Mouse (Mus musculus) embryonic facial prominence, embryonic 15.5 days (tissue): Measurements from ENCODE around the gene Rbpjl. TPM values are rescaled to one million over a fixed set of nuclear protein-coding genes. Genes with fewer than 3 reads are reported as not detected.
A peak's percentile ranks its signal among the peaks of the same experiment; 100 is the strongest.

ENCODE experiments used
- ATAC-seq: fragments of 200-750 bp; cut with Nextera tagmentation; 2 replicates; pipeline ENCODE4 v1.8.0; 2017; ENCODE audit warnings: low read depth, moderate TSS enrichment; ENCODE audit not compliant: insufficient number of reproducible peaks, low FRiP score, low TSS enrichment
- H3K27ac ChIP-seq: fragments of 300-500 bp; sonication (generic); replicated peaks from 2 replicates; pipeline ENCODE4 v1.5.1; 2015; ENCODE audit warnings: mild to moderate bottlenecking, inconsistent platforms
- H3K27me3 ChIP-seq: fragments of 300-500 bp; sonication (generic); 2 replicates; pipeline ENCODE4 v1.6.1; 2015; ENCODE audit warnings: inconsistent platforms
- H3K36me3 ChIP-seq: fragments of 300-500 bp; sonication (generic); 2 replicates; pipeline ENCODE4 v1.6.1; 2015; ENCODE audit warnings: mild to moderate bottlenecking, inconsistent platforms
- H3K4me1 ChIP-seq: fragments of 300-500 bp; sonication (generic); 2 replicates; pipeline ENCODE4 v1.6.1; 2015; ENCODE audit warnings: inconsistent platforms
- H3K4me2 ChIP-seq: fragments of 300-500 bp; sonication (generic); replicated peaks from 2 replicates; pipeline ENCODE4 v1.6.1; 2015; ENCODE audit warnings: mild to moderate bottlenecking, inconsistent platforms
- H3K4me3 ChIP-seq: fragments of 300-500 bp; sonication (generic); replicated peaks from 2 replicates; pipeline ENCODE4 v1.5.1; 2015; ENCODE audit warnings: mild to moderate bottlenecking, inconsistent platforms
- H3K9ac ChIP-seq: fragments of 300-500 bp; sonication (generic); 2 replicates; pipeline ENCODE4 v1.6.1; 2015; ENCODE audit warnings: inconsistent platforms
- H3K9me3 ChIP-seq: fragments of 300-500 bp; sonication (generic); replicated peaks from 2 replicates; pipeline ENCODE4 v1.6.1; 2016; ENCODE audit warnings: inconsistent platforms
- WGBS: fragments of 180-500 bp; shearing (Covaris S2); methylation state at CpG from one replicate; pipeline ENCODE4 v1.1.7; 2015; 5-methylcytosine and 5-hydroxymethylcytosine counted together
- microRNA-seq: library from miRNA; unstranded; fragments of <30 nt; microRNA quantifications from one replicate; pipeline ENCODE4, GENCODE M21; 2016; ENCODE audit warnings: borderline number of aligned reads
- polyA plus RNA-seq: library from polyadenylated mRNA; unstranded; fragments of >200 nt; fragmentation: Nextera tagmentation; extraction: Ambion mirVana; gene quantifications from 2 replicates; pipeline ENCODE4 v1.2.1, GENCODE M21; 2015

The Rbpjl gene
- polyA plus RNA-seq, 1 experiment from 2014 or later, result 0.98 TPM

GRCm38 (mm10) chr2:164456864-164457300 lies 53.9 kb downstream of the Rbpjl start, which contains the start of gene Sys1:
Gene Sys1 (plus strand): TSS chr2:164456964.
- Histone ChIP-seq H3K9ac (peak within 1 kb of the TSS; percentile 21; the same call in 1 of the 2 replicates), H3K27ac (no peak within 1 kb of the TSS), H3K36me3 (no peaks in the 10 kb centered on the region), H3K4me1 (peaks cover 48% of the 10 kb centered on the region), H3K9me3 (no peaks in the 10 kb centered on the region), H3K4me3 (peak within 1 kb of the TSS; percentile 26), H3K27me3 (no peaks in the 10 kb centered on the region), H3K4me2 (peak within 1 kb of the TSS; percentile 38)
- ATAC-seq, result no peak
- WGBS, result 7% methylated on average over 7 of the region's 7 CpGs

DNA sequence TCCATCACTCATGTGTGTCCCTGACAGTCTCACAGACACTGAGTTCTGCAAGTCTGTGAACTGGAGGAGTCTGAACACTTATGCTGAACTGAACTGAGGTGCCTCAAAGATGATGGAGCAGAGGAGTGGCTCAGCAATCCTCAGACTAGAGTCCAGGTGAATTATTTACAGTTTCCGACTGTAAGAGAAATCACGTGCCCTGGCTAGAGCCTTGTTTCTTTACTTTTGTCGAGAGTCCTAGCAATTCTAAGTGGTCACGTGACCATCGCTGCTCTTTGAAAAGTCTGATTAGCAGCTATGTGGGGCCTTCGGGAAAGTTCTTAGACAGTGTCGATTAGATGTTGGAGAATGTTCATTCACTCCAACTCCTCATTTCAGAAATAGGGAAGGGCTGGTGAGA lies 55.0 kb downstream of the Rbpjl start:
- peaks cover 49% of the 10 kb centered on the region for H3K4me1 ChIP-seq
- ATAC-seq, result no peak
- WGBS, result 63% methylated on average over 7 of the region's 7 CpGs
- H3K4me2 ChIP-seq, result no peak overlapping the region
- H3K27me3 ChIP-seq, result no peaks in the 10 kb centered on the region
- peaks cover under 1% of the 10 kb centered on the region; the same call in 1 of the 2 replicates for H3K36me3 ChIP-seq
- H3K9ac ChIP-seq, result no peak overlapping the region
- no peak overlapping the region for H3K27ac ChIP-seq
- H3K9me3 ChIP-seq, result no peaks in the 10 kb centered on the region
- H3K4me3 ChIP-seq, result no peak overlapping the region

GRCm38 (mm10) chr2:164458535-164458934 lies 55.6 kb downstream of the Rbpjl start:
- Histone ChIP-seq H3K36me3 (peaks cover 7% of the 10 kb centered on the region; the same call in 1 of the 2 replicates), H3K27ac (no peak overlapping the region), H3K4me2 (no peak overlapping the region), H3K9ac (no peak overlapping the region), H3K4me3 (no peak overlapping the region), H3K27me3 (no peaks in the 10 kb centered on the region), H3K4me1 (peaks cover 46% of the 10 kb centered on the region), H3K9me3 (no peaks in the 10 kb centered on the region)
- ATAC-seq, result no peak
- 84% methylated on average over 8 of the region's 8 CpGs for WGBS

DNA sequence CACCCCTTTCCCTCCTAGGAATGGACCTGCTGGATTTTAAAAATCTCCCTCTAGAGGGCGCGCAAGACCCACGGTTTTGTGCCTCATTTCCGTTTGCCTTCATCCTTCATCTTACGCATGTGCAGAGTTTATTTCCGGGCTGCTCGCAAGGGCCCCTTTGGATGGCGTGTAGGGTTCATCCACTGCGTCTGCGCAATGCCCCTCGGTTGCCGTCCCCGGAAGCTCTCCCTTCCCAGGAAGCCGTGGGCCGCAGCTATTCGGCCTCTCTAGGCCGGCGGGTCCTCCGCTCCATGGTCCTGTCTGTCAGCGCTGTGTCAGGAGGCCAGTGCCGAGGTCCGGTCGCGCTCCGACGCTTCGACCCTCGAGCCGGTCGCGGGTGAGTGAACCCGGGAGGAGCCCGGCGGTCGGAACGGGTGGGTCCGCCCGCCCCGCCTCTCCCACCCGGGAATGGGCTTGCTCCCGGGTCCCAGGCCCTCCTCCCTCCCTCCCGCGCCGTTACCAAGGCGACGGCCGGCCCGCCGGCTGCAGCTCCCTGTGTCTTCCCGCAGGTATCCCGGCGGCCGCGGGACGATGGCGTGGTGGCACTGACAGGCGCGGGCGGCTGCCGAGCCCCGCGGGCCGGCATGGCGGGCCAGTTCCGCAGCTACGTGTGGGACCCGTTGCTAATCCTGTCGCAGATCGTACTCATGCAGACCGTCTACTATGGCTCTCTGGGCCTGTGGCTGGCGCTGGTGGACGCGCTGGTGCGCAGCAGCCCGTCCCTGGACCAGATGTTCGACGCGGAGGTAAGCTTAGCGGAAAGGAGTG lies 58.0 kb downstream of the Rbpjl start, which contains the start of gene Gm20458:
Gene Gm20458 (plus strand): TSS at position 223 of the 807 bp plus-strand sequence.
- under 1% methylated on average over 76 of the region's 79 CpGs for WGBS
- Histone ChIP-seq H3K4me3 (peak within 1 kb of the TSS; percentile 58), H3K9ac (peak within 1 kb of the TSS; percentile 66), H3K9me3 (no peaks in the 10 kb centered on the region), H3K4me1 (peaks cover 33% of the 10 kb centered on the region), H3K4me2 (peak within 1 kb of the TSS; percentile 68), H3K36me3 (peaks cover 28% of the 10 kb centered on the region), H3K27ac (peak within 1 kb of the TSS; percentile 77), H3K27me3 (no peaks in the 10 kb centered on the region)
- peak; percentile 98 for ATAC-seq

Small RNA genes within 50 kb of the gene (microRNA-seq; reads per million reads assigned to microRNA genes)
- not detected for gene Mir7678

Other genes starting within 250 kb of the Rbpjl start
- gene Kcns1, start 232.0 kb upstream of the Rbpjl start, polyA plus RNA-seq, result 0.49 and 0.96 TPM in 2 replicates
- 6.1 and 6.6 TPM in 2 replicates for gene Wfdc5, start 220.4 kb upstream of the Rbpjl start, polyA plus RNA-seq
- gene Wfdc12, start 212.5 kb upstream of the Rbpjl start, polyA plus RNA-seq, result 0.22 TPM in 1 of 2 replicates, not detected in the other
- gene Wfdc15a, start 203.0 kb upstream of the Rbpjl start, polyA plus RNA-seq, result not detected in 2 replicates
- not detected in 2 replicates for gene Wfdc15b, start 181.5 kb upstream of the Rbpjl start, polyA plus RNA-seq
- not detected in 2 replicates for gene Svs2, start 164.7 kb upstream of the Rbpjl start, polyA plus RNA-seq
- not detected in 2 replicates for gene Svs3b, start 146.5 kb upstream of the Rbpjl start, polyA plus RNA-seq
- not detected in 2 replicates for gene Svs4, start 124.7 kb upstream of the Rbpjl start, polyA plus RNA-seq
- gene Svs3a, start 113.9 kb upstream of the Rbpjl start, polyA plus RNA-seq, result not detected in 2 replicates
- gene Svs6, start 86.4 kb upstream of the Rbpjl start, polyA plus RNA-seq, result not detected in 2 replicates
- not detected in 2 replicates for gene Svs5, start 70.4 kb upstream of the Rbpjl start, polyA plus RNA-seq
- 9.9 and 14.5 TPM in 2 replicates for gene Slpi, start 14.0 kb upstream of the Rbpjl start, polyA plus RNA-seq
- gene Matn4, start 2.0 kb downstream of the Rbpjl start, polyA plus RNA-seq, result 33.4 and 58.2 TPM in 2 replicates
- gene Sdc4, start 40.7 kb downstream of the Rbpjl start, polyA plus RNA-seq, result 113 and 114 TPM in 2 replicates
- gene Sys1, start 53.8 kb downstream of the Rbpjl start, polyA plus RNA-seq, result 66.3 and 67.8 TPM in 2 replicates
- 12.2 and 12.5 TPM in 2 replicates for gene Gm20458, start 57.8 kb downstream of the Rbpjl start, polyA plus RNA-seq
- not detected in 2 replicates for gene Trp53tg5, start 70.6 kb downstream of the Rbpjl start, polyA plus RNA-seq
- gene Dbndd2, start 83.0 kb downstream of the Rbpjl start, polyA plus RNA-seq, result 8.4 and 10.3 TPM in 2 replicates
- 63.0 and 70.5 TPM in 2 replicates for gene Pigt, start 94.4 kb downstream of the Rbpjl start, polyA plus RNA-seq
- gene Wfdc2, start 159.3 kb downstream of the Rbpjl start, polyA plus RNA-seq, result 47.5 and 73.4 TPM in 2 replicates
- gene Spint3, start 170.3 kb downstream of the Rbpjl start, polyA plus RNA-seq, result not detected in 2 replicates
- 0.22 and 0.27 TPM in 2 replicates for gene Wfdc6a, start 182.3 kb downstream of the Rbpjl start, polyA plus RNA-seq
- gene Eppin, start 190.5 kb downstream of the Rbpjl start, polyA plus RNA-seq, result not detected in 2 replicates
- gene Wfdc6b, start 210.4 kb downstream of the Rbpjl start, polyA plus RNA-seq, result not detected in 2 replicates
- gene Wfdc8, start 210.5 kb downstream of the Rbpjl start, polyA plus RNA-seq, result not detected in 2 replicates
- gene Wfdc16, start 235.7 kb downstream of the Rbpjl start, polyA plus RNA-seq, result not detected in 2 replicates